Mouse (Mus musculus): ENCODE measurements around the gene Elk3. TPM values are rescaled to one million over a fixed set of nuclear protein-coding genes. Genes with fewer than 3 reads are reported as not detected.

The Elk3 gene
- polyA plus RNA-seq, 1 experiment from 2014 or later: 14.2 TPM

DNA sequence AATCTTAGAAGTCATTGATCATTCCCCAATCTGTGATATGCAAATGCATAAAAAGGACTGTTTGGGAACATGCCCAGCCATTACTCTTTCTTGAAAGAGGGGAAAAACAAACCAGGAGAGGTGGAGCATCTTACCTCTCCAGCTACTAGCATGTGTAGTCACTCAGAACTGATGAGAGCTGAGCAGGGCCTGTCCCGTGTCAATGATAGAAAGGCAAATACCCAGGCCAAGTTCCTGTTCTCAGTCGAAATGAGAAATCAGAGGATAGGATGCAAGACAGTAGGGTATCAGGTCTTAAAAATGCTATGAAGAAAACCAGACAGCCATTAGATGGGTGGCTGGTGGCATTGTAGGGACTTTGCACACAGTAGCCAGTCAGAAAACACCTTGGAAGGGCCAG, 34.6 kb upstream of the Elk3 start:
- H3K9me3 ChIP-seq (ENCODE audit: control insufficient read depth): no peaks in the 10 kb centered on the region
- 72% methylated on average over 2 of the region's 2 CpGs for WGBS

DNA sequence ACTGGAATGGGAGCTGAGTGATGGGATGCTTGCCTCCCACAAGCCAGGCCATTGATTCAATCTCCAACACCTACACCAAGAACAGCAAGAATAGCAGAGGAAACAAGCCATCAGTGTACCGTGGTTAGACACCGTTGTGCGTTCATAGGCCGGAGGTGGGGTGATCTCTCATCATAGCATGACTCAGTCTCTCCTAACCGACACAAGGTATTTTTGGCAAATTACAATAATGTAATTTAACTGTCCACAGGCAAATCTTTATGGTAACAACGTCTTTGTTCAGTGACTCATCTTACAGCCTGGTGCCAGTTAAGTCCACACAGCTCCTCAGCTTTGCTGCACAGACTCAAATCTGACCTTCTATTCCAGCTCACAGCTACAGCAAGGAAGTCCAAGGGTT, 32.5 kb upstream of the Elk3 start:
- 90% methylated on average over 6 of the region's 6 CpGs for WGBS
- Histone ChIP-seq H3K36me3 (ENCODE audit: control insufficient read depth, insufficient read depth) (no peaks in the 10 kb centered on the region), H3K9ac (ENCODE audit: low read depth, low read length) (no peak overlapping the region), H3K4me2 (replicated peaks; ENCODE audit: low read depth) (no peak overlapping the region), H3K9me3 (ENCODE audit: control insufficient read depth) (no peaks in the 10 kb centered on the region), H3K4me1 (replicated peaks; ENCODE audit: control insufficient read depth, insufficient read depth, low read length) (0 out of 2 replicates have a peak, but pooled peaks cover 3% of the 10 kb centered on the region), H3K27me3 (replicated peaks; ENCODE audit: control insufficient read depth, insufficient read depth, low read length) (no peaks in the 10 kb centered on the region), H3K4me3 (ENCODE audit: low read depth, low read length) (no peak overlapping the region), H3K27ac (ENCODE audit: low read depth, low read length) (no peak overlapping the region)
- no peak for TF ChIP-seq CTCF (IDR thresholded peaks at IDR 0.05; ENCODE audit: low read depth)
- no peak for ATAC-seq

More for the DNA sequence above, 34.6 kb upstream of the Elk3 start:
- H3K4me3 ChIP-seq (ENCODE audit: low read depth, low read length): no peak overlapping the region
- H3K4me1 ChIP-seq (replicated peaks; ENCODE audit: control insufficient read depth, insufficient read depth, low read length): 0 out of 2 replicates have a peak, but pooled peaks cover 3% of the 10 kb centered on the region
- H3K36me3 ChIP-seq (ENCODE audit: control insufficient read depth, insufficient read depth): no peaks in the 10 kb centered on the region
- H3K27me3 ChIP-seq (replicated peaks; ENCODE audit: control insufficient read depth, insufficient read depth, low read length): no peaks in the 10 kb centered on the region
- no peak overlapping the region for H3K9ac ChIP-seq (ENCODE audit: low read depth, low read length)
- no peak overlapping the region for H3K27ac ChIP-seq (ENCODE audit: low read depth, low read length)
- no peak for TF ChIP-seq CTCF (IDR thresholded peaks at IDR 0.05; ENCODE audit: low read depth)
- no peak overlapping the region for H3K4me2 ChIP-seq (replicated peaks; ENCODE audit: low read depth)
- ATAC-seq: no peak

DNA sequence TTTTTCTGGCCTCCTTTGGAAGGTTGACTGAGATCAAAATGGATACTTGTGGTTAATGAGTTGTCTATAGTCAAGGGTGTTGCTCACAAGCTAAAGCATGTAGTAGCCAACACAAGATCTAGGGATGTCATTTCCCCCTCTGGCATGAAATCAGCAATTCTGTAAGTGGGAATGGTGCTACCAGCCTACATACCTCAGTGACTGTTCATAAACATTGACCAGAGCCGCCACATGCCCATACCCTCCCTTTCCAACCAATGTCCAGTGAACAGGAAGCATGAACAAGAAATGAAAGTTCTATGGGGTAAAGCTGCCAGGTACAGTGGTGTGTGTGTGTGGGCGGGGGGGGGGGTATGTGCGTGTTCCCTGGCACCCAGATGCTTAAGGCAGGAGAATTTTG, 32.1 kb upstream of the Elk3 start:
- no peaks in the 10 kb centered on the region for H3K36me3 ChIP-seq (ENCODE audit: control insufficient read depth, insufficient read depth)
- H3K27me3 ChIP-seq (replicated peaks; ENCODE audit: control insufficient read depth, insufficient read depth, low read length): no peaks in the 10 kb centered on the region
- no peak overlapping the region for H3K4me2 ChIP-seq (replicated peaks; ENCODE audit: low read depth)
- H3K27ac ChIP-seq (ENCODE audit: low read depth, low read length): no peak overlapping the region
- ATAC-seq: no peak
- H3K9ac ChIP-seq (ENCODE audit: low read depth, low read length): no peak overlapping the region
- H3K4me3 ChIP-seq (ENCODE audit: low read depth, low read length): no peak overlapping the region
- WGBS: 82% methylated on average over 3 of the region's 3 CpGs
- 0 out of 2 replicates have a peak, but pooled peaks cover 1% of the 10 kb centered on the region for H3K4me1 ChIP-seq (replicated peaks; ENCODE audit: control insufficient read depth, insufficient read depth, low read length)
- TF ChIP-seq CTCF (IDR thresholded peaks at IDR 0.05; ENCODE audit: low read depth): no peak
- H3K9me3 ChIP-seq (ENCODE audit: control insufficient read depth): no peaks in the 10 kb centered on the region

DNA sequence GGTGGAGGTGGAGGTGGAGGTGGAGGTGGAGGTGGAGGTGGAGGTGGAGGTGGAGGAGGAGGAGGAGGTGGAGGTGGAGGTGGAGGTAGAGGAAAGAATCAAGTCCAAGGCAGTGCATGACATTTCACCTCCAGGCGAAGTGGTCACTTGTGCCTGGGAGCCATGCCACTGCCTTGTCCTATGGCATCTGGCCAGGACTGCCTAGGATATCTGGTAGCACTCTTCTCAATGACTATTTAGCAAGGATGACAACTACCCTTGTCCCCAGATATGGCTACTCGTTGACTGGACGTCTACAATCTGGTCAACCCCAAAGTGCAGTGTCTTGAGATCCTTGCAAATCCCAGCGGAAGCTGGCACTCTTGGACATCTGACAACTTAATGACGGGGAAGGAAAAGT, 27.6 kb upstream of the Elk3 start:
- H3K9ac ChIP-seq (ENCODE audit: low read depth, low read length): no peak overlapping the region
- no peaks in the 10 kb centered on the region for H3K27me3 ChIP-seq (replicated peaks; ENCODE audit: control insufficient read depth, insufficient read depth, low read length)
- H3K36me3 ChIP-seq (ENCODE audit: control insufficient read depth, insufficient read depth): no peaks in the 10 kb centered on the region
- H3K4me1 ChIP-seq (replicated peaks; ENCODE audit: control insufficient read depth, insufficient read depth, low read length): no peaks in the 10 kb centered on the region
- H3K4me3 ChIP-seq (ENCODE audit: low read depth, low read length): no peak overlapping the region
- H3K9me3 ChIP-seq (ENCODE audit: control insufficient read depth): no peaks in the 10 kb centered on the region
- TF ChIP-seq CTCF (IDR thresholded peaks at IDR 0.05; ENCODE audit: low read depth): no peak
- no peak overlapping the region for H3K4me2 ChIP-seq (replicated peaks; ENCODE audit: low read depth)
- no peak for ATAC-seq
- WGBS: 92% methylated on average over 5 of the region's 5 CpGs
- H3K27ac ChIP-seq (ENCODE audit: low read depth, low read length): no peak overlapping the region

DNA sequence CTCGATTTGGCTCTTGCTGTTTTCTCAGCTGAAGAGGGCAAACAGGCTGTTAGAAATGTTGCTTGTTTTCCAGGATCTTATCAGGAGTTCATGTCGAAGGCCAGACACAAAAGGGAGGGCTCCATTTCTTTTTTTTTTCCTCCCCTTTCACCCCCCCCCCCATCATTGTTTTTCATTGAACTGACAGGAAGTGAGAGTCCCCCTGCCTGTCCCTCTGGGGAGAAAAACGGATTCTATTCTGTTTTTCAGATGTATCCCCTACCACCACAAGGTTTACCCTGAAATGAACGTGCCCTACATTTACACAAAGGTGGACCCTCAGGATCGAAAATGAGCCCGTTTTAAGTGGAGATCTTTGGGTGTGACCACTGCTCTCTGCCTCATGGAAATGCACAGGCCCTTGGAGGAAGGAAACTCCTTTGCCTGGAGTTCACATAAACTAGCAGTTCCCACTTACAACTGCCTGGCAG, 25.6 kb upstream of the Elk3 start:
- no peaks in the 10 kb centered on the region for H3K36me3 ChIP-seq (ENCODE audit: control insufficient read depth, insufficient read depth)
- H3K9ac ChIP-seq (ENCODE audit: low read depth, low read length): no peak overlapping the region
- H3K4me3 ChIP-seq (ENCODE audit: low read depth, low read length): no peak overlapping the region
- no peak for ATAC-seq
- no peak overlapping the region for H3K4me2 ChIP-seq (replicated peaks; ENCODE audit: low read depth)
- no peak overlapping the region for H3K27ac ChIP-seq (ENCODE audit: low read depth, low read length)
- WGBS: 44% methylated on average over 6 of the region's 6 CpGs
- H3K9me3 ChIP-seq (ENCODE audit: control insufficient read depth): no peaks in the 10 kb centered on the region
- H3K4me1 ChIP-seq (replicated peaks; ENCODE audit: control insufficient read depth, insufficient read depth, low read length): no peaks in the 10 kb centered on the region
- no peaks in the 10 kb centered on the region for H3K27me3 ChIP-seq (replicated peaks; ENCODE audit: control insufficient read depth, insufficient read depth, low read length)
- TF ChIP-seq CTCF (IDR thresholded peaks at IDR 0.05; ENCODE audit: low read depth): no peak

DNA sequence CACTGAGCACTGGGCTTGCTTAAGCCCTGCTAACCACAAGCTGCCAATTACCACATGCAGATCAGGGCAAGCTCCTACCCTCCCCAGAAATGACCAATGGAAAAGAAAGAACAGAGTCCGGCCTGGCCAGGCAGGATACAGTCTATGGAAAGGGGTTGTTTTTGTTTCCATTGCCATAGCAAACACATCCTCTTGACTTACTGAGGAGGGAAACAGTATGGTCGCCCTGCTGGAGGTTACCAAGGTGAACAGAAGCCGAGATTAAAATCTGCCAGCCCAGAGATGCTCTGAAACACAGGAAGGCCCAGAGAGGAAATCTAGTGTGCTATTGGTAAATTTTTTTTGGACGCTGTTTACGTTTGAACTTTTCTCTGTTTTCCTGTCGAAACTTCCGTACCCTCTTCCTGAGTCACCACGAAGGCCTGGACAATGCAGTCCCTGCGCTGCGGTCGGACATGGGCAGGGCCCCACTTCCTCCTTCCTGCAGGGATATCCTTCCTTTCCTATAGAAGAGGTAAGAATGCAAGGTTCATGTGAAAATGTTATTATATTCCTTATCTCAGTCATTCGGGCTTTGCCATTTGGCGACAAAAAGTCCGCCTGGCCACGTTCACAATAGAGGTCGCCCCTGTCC, 25.0 kb upstream of the Elk3 start:
- ATAC-seq: peak; percentile 43; the same call in 1 of the 2 replicates
- TF ChIP-seq CTCF (IDR thresholded peaks at IDR 0.05; ENCODE audit: low read depth): no peak
- H3K4me1 ChIP-seq (replicated peaks; ENCODE audit: control insufficient read depth, insufficient read depth, low read length): no peaks in the 10 kb centered on the region

More for the DNA sequence above, 25.0 kb upstream of the Elk3 start:
- WGBS: 69% methylated on average over 16 of the region's 16 CpGs
- Histone ChIP-seq H3K9ac (ENCODE audit: low read depth, low read length) (no peak overlapping the region), H3K27ac (ENCODE audit: low read depth, low read length) (no peak overlapping the region), H3K4me3 (ENCODE audit: low read depth, low read length) (no peak overlapping the region), H3K36me3 (ENCODE audit: control insufficient read depth, insufficient read depth) (no peaks in the 10 kb centered on the region), H3K4me2 (replicated peaks; ENCODE audit: low read depth) (no peak overlapping the region), H3K27me3 (replicated peaks; ENCODE audit: control insufficient read depth, insufficient read depth, low read length) (no peaks in the 10 kb centered on the region), H3K9me3 (ENCODE audit: control insufficient read depth) (no peaks in the 10 kb centered on the region)
